Mouse (Mus musculus): Measurements from ENCODE around the gene Bach2. TPM values are rescaled to one million over a fixed set of nuclear protein-coding genes. Genes with fewer than 3 reads are reported as not detected.

Bach2 gene
- total RNA-seq, 2 experiments from 2014 or later = 4.7 to 6.4 TPM

DNA sequence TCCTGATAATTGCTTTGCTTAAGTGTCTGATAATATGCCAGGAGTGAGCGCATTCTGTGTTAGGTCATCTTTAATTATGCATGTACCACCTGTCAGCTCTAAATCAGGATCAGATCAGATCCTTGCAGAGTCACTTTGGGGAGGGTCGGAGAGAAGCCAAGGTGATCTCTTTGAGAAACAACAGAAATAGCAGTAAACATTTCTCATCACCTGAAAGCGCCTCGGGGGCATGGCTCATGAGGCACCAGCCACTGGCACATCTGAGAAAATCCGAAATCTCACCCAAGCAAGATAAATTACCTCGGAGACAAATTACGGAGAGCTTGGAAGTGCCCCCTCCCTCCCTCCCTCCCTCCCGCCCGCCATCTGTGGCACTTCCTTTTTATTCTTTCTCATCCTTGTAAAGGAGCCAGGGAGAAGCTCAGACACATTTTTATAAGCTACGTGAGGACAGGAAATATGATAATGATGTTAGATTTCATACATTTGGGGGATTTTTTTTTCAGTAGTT, 193.7 kb downstream of the Bach2 start:
- DNase-seq = no peak
- intact Hi-C loops (cut with DNase I; ENCODE audit: low total_unique reads) = no loop called here

DNA sequence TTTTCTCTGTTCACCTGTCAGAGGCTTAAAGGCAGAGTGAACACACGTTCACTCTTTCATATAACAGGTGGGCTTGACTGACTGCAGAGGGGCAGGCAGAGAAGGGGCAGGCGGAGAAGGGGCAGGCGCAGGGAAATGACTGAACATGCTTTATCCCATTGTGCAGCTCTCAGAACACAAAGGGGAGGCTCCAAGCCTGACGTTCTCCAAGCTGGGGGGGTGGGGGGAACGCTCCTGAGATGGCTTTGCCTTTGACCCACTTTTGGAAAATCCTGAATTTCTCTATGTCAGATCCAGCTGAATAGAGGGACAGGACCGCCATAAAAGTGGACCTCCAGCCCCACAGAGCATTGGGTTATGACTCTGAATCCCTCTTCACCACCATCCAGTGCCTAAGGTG, 194.3 kb downstream of the Bach2 start:
- intact Hi-C loops (cut with DNase I; ENCODE audit: low total_unique reads) = no loop called here
- DNase-seq = no peak

DNA sequence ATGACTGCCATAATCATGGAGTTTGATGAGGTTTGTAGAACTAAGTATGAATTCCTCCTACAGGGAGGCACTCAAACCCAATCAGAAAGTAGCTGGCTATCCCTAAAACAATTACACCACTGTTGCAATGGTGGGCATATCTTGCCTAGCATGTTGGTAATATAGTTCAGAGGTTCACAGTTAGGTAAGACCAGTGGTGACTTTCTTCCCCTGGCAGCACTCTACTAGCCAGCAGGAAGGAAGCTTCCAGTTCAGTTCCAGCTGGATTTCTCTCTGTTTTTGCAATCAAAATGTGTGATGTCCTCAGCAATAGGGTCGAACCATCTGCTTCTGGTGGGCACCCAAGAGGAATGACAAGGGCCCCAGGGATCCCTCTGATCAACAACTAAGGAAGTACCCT, 196.0 kb downstream of the Bach2 start:
- DNase-seq = no peak
- intact Hi-C loops (cut with DNase I; ENCODE audit: low total_unique reads) = no loop called here

DNA sequence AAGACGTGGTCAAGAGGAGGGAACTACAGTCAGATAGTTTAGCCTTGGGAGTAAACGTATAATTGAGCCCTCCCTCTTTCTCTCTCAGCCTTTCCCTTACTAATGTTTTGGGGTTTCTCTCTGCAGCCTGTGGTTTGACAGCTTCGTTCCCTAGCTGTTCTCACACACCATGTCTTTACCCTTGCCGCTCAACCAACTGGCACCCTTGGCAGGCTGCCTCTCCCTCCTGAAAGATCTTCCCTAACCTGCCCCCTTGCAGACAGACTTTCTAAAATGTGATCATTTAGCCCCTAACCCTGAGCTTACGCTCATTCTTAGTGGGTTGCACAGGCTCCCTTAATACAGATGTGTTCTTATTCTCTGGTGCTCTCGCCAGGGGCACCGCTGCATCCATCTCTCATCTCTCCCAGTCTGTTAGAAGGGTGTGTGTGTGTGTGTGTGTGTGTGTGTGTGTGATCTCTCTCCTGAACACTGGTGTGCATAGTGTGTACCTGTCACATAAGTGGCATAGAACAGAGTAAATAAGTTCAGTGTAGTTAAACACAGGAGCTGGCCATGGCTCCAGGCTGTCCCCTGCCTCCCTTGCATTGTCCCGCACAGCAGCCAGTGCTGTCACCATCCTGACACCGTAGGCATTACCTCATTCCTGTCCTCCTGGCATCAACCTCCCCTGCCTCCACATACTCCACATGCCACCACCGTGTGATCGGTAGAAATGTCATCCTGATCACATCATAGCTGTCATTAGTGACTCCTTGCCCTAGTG, 201.6 kb downstream of the Bach2 start:
- intact Hi-C loops (cut with DNase I; ENCODE audit: low total_unique reads) = no loop called here
- DNase-seq = no peak

DNA sequence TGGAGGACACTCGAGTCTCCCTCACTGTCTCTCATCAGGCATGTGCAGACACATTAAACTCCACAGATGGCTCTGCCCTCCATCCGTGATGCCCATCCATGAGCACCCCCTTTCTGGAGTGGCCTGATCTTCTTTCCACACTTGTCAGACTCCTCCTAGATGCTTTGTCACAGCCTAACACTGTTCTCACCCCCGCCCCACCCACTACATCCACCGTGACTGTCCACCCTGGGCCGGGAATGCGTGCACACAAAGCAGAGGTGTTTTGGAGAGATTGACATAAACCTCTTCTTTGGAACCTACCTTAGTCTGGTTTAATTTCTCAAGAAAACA, 202.1 kb downstream of the Bach2 start:
- no peak for DNase-seq
- intact Hi-C loops (cut with DNase I; ENCODE audit: low total_unique reads) = no loop called here

DNA sequence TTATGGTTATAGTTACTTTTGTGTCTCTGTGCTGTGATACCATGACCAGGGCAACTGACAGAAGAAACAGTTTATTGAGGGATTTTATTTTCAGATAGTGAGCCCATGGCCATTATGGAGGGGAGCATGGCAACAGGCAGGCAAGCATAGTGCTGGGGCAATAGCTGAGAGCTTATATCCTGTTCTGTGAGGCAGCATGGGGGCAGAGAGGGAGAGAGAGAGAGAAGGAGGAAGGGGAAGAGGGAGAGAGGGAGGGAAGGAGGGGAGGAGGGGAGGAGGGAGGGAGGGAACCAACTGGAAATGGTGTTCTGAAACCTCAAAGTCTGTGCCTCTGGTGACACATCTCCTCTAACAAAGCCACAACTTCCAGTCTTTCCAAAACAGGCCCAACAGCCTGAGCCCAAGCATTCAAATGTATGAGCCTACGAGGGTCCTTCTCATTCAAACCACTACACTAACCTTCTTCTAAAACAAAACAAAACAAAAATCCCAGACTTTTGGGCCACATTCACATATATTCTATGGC, 206.1 kb downstream of the Bach2 start:
- intact Hi-C loops (cut with DNase I; ENCODE audit: low total_unique reads) = no loop called here

DNA sequence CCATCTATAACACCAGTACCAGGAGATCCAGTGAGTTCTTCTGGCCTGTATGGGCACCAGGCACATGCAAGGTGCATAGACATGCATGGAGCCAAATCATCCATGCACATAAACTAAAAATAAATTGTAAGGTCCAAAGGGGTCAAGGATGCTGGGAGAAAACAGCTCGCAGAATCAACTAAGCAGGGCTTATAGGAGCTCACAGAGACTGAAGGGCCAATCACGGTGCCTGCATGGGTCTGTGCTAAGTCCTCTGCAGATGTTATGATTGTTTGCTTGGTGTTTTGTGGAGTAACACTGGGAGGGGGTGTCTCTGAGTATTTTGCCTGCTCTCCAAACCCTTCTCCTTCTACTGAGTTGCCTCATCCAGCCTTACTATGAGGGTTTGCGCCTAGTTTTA, 209.2 kb downstream of the Bach2 start:
- intact Hi-C loops (cut with DNase I; ENCODE audit: low total_unique reads) = no loop called here
- no peak for DNase-seq

More for the DNA sequence above, 206.1 kb downstream of the Bach2 start:
- no peak for DNase-seq

DNA sequence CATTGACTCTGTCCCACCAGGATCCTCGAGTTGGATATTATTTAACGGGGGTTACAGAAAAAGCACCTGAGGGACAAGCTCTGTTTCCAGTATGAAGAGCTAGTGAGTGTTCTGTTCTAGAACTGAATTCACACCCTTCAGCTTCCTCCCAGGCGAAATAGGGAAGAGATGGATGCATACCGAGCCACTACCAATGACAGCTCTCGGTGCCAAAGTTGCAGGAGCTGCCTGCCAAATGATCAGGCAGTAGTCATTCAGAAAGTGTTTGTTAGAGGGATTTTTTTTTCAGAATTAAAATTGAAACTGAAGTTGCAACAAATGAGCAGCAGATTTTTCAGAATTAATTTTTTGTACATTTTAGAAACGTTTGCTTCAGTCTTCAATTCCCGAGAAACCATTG, 223.4 kb downstream of the Bach2 start:
- no peak for DNase-seq
- intact Hi-C loops (cut with DNase I; ENCODE audit: low total_unique reads) = no loop called here

DNA sequence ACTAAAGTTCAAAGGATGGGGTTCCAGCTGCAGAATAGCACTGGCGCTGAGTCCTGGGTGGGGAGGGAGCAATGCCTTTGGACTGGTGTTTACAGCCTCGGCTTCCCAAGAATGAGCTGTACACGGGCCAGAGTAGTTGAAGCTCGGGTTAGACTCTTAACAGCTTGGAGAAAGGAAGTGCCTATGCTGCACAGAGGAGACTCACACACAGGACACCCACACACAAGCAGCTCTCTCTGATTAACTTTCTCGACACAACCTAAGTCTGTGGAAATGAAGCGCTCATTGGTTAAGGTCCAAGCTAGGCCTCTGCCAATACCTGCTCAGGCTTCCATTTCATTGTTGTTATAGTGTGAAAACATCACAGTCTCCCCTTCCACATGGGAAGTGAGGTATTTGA, 224.5 kb downstream of the Bach2 start:
- no peak for DNase-seq
- intact Hi-C loops (cut with DNase I; ENCODE audit: low total_unique reads) = no loop called here

DNA sequence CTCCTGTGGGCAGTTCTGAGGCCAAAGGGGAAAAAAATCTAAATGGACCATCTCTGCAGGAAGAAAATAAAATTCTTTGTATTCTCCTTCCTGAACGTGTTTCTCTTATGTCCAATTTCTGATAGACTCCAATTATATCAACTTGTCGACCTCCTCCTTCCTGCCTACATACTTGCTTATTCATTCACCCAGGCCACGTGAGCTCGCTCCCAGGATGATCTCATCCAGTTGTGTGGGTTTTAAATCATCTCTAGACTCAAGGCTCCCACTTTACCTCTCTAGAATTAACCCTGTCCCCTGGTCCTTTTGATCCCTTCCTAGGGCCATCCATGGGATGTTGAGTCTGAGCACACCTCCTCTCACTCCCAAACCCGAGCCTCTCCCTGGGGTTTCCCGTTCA, 225.9 kb downstream of the Bach2 start:
- intact Hi-C loops (cut with DNase I; ENCODE audit: low total_unique reads) = no loop called here

DNA sequence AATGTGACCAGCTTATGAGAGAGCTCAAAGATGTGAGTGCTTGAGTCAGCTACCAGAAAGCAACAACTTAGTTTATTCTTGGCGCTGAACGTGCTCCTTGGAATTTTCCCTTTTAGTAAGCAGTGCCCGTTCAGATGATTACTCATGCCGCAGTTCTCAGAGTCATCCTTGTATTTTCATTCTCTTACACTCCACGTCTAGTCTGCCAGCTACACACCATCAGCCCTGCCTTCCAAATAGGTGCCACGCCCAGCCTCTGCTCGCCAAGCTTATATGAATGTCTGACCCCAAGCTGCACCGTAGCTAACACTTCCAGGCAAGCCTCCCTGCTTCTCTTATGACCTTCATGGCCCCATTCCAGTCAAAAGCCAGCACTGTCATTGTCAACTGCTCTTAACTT, 227.4 kb downstream of the Bach2 start:
- intact Hi-C loops (cut with DNase I; ENCODE audit: low total_unique reads) = no loop called here
- no peak for DNase-seq

More for the DNA sequence above, 225.9 kb downstream of the Bach2 start:
- DNase-seq = no peak

DNA sequence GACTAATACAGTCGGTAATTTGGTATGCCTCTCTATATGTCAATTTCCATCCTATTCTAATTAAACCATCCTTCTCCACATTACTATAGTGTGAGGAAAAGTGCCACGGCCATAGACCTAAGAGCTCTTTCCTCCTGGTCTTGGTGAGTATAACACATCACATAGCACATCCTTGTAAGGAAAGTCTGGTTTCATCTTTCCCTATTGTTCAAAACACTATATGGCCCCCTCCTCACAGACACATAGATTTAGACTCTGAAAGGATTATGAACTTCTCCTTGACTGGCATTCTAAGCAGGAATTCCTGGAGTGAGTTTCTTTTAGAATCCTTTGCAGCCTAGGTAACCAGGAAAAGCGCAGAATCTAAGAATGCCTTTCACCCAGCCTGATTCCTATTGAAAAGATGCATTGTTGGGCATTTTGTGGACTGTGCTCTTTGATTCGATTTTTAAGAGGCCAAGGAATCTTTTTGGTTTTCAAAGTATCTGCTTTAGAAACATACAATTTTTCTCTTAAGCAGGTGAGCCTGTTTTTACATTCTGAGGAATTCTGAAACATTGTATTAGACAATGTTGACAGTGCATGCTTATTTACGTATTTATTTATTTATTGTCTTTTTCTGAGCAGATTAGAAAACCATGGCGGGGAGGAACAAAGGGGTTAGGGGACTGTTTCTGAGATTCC, 239.5 kb downstream of the Bach2 start:
- intact Hi-C loops (cut with DNase I; ENCODE audit: low total_unique reads) = no loop called here
- DNase-seq = no peak

DNA sequence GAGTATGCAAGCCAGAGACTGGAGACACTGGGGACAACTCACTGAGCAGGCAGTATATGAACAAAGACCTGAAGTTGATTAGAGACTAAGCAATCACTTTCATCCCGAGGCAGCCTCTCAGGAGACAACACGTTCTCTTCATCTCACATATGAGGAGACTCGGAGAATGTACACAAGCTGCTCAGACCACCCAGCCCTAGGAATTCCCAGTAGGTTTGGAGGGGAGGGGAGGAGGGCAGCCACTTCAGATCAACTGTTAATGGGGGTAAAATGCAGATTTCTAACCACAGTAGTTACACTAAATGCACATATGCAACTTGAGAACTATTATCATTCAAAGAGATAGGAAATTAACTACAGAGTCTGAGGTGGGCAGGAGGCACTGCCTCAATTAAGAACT, 240.6 kb downstream of the Bach2 start:
- no peak for DNase-seq
- intact Hi-C loops (cut with DNase I; ENCODE audit: low total_unique reads) = no loop called here

DNA sequence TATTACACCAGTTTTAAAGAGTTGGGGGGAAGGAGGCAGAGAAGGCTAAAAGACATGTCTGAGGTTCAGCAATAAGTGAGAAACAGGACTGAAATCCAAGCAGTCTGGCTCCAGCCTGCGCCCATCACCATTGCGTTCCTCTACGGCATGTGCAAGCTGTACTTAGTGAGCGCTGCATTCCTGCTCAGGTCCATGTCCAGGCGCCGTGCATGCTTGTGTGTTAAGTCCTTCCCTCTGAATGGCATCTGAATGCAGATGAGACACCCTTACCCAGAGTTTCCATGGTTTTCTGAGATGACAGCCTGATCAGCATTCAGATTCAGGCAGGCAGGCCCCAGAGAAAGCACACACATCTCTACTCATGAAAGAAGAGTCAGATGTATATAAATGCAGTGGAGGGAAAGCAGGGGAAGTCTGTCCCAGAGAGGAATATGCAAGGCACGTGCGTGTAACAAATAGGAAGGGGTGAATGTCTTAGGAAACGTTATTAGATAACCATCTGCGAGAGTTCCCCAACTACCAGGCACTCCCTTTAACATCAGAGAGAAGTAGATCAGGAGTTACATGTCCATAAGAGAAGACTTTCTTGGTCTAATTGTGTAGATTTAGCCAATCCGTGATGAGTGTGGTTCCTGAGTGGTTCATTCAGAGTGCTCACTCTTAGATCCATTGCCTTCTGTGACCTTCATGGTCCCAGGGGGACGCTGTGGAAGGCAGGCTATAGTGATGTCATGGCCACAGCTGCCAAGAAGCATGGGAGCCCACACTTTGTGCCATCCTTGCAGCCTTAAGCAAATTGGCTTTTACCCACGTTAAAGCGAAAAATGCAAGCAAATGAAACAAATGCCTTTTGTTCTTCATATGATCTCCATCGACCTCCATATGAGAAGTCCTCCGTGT, 241.4 kb downstream of the Bach2 start:
- no peak for DNase-seq

DNA sequence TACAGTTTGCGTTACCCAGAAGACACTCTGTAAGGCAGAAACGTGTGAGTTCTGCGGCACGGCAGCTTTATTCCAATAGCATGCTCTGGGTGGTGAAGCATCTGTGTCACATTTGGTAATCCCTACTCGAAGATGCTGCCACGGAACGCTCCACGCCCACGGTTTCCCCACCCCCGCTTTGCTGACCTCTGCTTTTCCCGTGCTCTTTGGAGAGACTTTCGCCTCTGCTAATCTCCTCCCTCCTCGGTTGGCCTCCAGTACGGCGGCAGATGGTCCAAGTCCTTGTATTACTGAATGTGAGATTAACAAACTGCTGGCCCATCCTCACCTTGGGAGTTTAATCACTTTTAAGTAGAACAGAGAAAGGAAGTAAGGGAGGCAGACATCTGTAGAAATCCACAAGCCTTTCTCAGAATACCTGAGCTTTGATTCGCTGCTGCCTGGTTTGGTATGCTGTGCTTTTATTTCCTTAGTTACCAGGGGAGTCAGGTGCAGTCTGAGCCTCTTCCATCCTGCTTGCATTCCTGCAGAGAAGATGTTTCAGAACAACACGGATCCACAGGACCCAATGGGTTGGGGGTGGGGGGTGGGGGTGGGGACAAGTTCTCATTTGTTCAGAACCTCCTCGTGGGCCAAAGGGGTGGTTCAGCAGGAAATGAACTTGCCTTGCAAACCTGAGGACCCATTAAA, 242.9 kb downstream of the Bach2 start:
- DNase-seq = peak; percentile 37

More for the DNA sequence above, 241.4 kb downstream of the Bach2 start:
- intact Hi-C loops (cut with DNase I; ENCODE audit: low total_unique reads) = no loop called here

DNA sequence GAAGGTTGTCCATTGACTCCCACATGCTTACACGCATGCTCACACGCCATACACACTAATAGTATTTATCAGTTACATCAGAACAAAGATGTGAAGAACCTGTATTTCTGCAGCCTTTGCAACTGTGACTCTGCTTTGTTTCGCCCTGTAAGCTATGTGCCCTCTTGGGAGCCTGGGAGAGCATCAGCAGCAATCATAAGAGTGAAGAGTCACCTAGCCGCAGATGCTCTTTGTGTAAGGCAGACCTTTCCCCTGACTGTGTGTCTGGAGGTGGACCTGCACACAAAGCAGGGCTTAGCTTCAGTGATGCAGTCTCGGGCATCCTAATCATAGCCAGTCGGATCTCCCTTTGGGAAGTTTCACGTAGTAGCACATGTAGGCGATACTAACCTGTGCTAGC, 243.5 kb downstream of the Bach2 start:
- intact Hi-C loops (cut with DNase I; ENCODE audit: low total_unique reads) = no loop called here
- DNase-seq = no peak

More for the DNA sequence above, 242.9 kb downstream of the Bach2 start:
- intact Hi-C loops (cut with DNase I; ENCODE audit: low total_unique reads) = no loop called here

DNA sequence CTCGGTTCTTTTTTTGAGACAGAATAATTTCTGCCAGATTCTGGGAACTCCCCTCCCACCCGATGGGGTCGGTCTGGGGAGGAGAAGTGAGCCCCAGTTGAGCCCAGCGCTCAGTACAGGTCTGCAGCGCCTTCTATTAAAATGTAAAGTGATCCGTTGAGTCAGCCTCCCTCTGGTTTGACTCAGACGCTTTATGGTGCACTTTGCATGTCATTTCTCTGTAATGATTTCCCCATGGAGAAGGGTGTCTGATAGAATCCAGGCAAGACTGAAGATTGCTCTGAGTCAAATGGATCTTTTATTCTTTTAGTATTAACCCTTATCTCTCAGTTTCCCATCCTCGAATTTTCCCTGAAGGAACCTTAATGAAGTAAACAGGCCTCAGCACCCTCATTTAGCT, 244.3 kb downstream of the Bach2 start:
- intact Hi-C loops (cut with DNase I; ENCODE audit: low total_unique reads) = no loop called here
- DNase-seq = no peak

DNA sequence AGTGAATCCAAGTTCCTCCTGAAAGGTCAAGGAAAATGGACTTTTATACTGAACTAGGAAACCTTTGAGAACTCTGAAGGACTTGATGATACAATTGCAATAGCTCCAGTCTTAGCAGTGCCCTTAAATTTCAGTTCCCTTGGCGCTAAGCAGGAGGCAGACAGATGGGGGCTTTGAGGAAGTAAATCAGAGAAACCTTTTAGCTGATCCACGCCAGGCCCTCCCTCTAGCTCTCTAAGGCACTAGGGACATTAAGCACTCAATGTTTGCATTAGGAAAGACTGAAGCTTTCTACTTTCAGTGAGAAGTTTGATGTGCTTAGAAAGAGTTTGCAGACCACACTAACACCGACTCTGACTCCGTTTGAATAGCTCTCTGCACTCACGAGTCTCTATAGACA, 247.2 kb downstream of the Bach2 start:
- DNase-seq = no peak
- intact Hi-C loops (cut with DNase I; ENCODE audit: low total_unique reads) = no loop called here

DNA sequence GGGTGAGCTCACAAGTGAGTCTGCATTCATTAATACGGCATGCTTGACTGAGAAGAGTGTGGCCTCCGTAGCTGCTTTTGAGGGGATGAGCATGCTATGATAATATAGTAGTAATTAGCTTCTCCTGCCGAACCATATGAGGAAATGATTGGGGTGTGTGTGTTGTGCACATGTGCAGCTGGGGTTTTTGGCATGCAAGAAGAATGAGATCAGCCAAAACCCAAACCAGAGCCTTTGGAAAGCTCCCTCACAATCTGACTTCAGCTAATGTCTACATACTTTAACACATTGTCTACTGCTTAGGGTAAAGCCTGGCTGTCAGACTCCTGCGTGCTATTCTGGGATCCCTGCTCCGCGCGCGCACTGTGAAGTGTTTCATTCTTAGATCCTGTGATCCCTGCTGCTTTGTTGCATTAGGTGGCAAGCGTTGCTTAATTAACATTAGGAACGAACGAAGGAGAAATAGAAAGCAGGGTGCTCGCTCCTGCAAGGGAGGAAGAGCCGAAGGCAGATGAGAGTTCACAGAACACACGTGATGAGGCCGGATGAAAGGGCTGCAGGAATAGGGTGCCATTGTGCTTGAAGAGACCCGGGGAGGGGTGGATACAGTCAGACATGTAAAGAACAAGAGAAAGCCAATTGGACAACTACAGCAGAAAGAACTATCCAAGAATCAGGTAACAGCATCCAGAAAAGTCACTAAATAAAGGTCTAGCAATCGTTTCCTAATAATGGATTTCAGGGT, 248.2 kb downstream of the Bach2 start:
- DNase-seq = no peak
- intact Hi-C loops (cut with DNase I; ENCODE audit: low total_unique reads) = no loop called here
